Mouse (Mus musculus): Measurements from ENCODE around the gene Gys2. TPM values are rescaled to one million over a fixed set of nuclear protein-coding genes. Genes with fewer than 3 reads are reported as not detected.

Gys2 gene
- polyA plus RNA-seq, 1 experiment from 2014 or later, result not detected

Other genes with a start within 250 kb of the Gys2 start
- not detected in 2 replicates for gene Iapp, start 174.7 kb downstream of the Gys2 start, polyA plus RNA-seq (2015; fragmentation: Nextera tagmentation; extraction: Ambion mirVana)
- 0.42 and 0.44 TPM in 2 replicates for gene Slco1a5, start 150.1 kb downstream of the Gys2 start, polyA plus RNA-seq (2015; fragmentation: Nextera tagmentation; extraction: Ambion mirVana)
- gene Pyroxd1, start 127.5 kb downstream of the Gys2 start, polyA plus RNA-seq (2015; fragmentation: Nextera tagmentation; extraction: Ambion mirVana), result 21.6 and 26.8 TPM in 2 replicates
- gene Recql, start 86.0 kb downstream of the Gys2 start, polyA plus RNA-seq (2015; fragmentation: Nextera tagmentation; extraction: Ambion mirVana), result 31.8 and 35.1 TPM in 2 replicates
- 86.4 and 95.3 TPM in 2 replicates for gene Golt1b, start 85.9 kb downstream of the Gys2 start, polyA plus RNA-seq (2015; fragmentation: Nextera tagmentation; extraction: Ambion mirVana)
- gene Spx, start 59.7 kb downstream of the Gys2 start, polyA plus RNA-seq (2015; fragmentation: Nextera tagmentation; extraction: Ambion mirVana), result 2.7 and 2.9 TPM in 2 replicates
- 452 and 466 TPM in 2 replicates for gene Ldhb, start 34.8 kb upstream of the Gys2 start, polyA plus RNA-seq (2015; fragmentation: Nextera tagmentation; extraction: Ambion mirVana)
- gene Kcnj8, start 98.5 kb upstream of the Gys2 start, polyA plus RNA-seq (2015; fragmentation: Nextera tagmentation; extraction: Ambion mirVana), result 13.0 and 14.1 TPM in 2 replicates
- 2.7 and 3.2 TPM in 2 replicates for gene Abcc9, start 229.2 kb upstream of the Gys2 start, polyA plus RNA-seq (2015; fragmentation: Nextera tagmentation; extraction: Ambion mirVana)

Measured in forebrain, embryonic 16.5 days (tissue).